Mouse (Mus musculus): ENCODE measurements around the gene Syt8.

GRCm38 (mm10) chr7:142388740-142389139 is 45.9 kb upstream of the Syt8 start:
- TF ChIP-seq CTCF (IDR thresholded peaks at IDR 0.05; ENCODE audit: low read depth, low read length) (no peak), EP300 (IDR thresholded peaks at IDR 0.05; ENCODE audit: insufficient read depth, low read depth, low read length) (no peak)

Data from ES-Bruce4 (cell line).